Mouse (Mus musculus): ENCODE measurements around the gene Amotl2. TPM values are rescaled to one million over a fixed set of nuclear protein-coding genes. Genes with fewer than 3 reads are reported as not detected.
"Not testable (repeated sequence)": the region's sequence is repeated elsewhere in the genome, so short reads cannot be mapped to it uniquely, and the experiment has no call there.

Amotl2 gene
- polyA plus RNA-seq, 1 experiment = 17.8 TPM

DNA sequence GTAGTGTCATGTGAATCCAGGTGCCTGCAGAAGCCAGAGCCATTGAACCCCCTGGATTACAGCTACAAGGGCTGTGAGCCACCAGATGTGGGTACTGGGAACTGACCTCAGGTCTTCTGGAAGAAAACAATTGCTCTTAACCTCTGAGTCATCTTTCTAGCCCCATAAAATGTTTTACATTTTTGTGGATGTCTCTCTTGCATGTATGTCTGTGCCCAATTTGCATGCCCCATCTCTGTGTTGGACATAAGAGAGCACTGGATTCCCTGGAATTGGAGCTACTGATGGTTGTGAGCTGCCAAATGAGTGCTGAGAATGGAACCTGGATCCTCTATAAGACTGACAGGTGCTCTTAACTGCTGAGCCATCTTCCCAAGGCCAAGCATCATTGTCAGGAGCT, 36.8 kb downstream of the Amotl2 start:
- Histone ChIP-seq H3K4me3 (replicated peaks) (no peak overlapping the region), H3K27me3 (replicated peaks) (peaks cover 59% of the 10 kb centered on the region), H3K9me3 (no peaks in the 10 kb centered on the region), H3K36me3 (replicated peaks; ENCODE audit: low read length) (no peaks in the 10 kb centered on the region), H3K4me1 (peaks cover 10% of the 10 kb centered on the region)
- TF ChIP-seq GATA1 (IDR thresholded peaks at IDR 0.05; ENCODE audit: borderline replicate concordance, low read length) (no peak), FLI1 (IDR thresholded peaks at IDR 0.05; ENCODE audit: low read length) (no peak)

DNA sequence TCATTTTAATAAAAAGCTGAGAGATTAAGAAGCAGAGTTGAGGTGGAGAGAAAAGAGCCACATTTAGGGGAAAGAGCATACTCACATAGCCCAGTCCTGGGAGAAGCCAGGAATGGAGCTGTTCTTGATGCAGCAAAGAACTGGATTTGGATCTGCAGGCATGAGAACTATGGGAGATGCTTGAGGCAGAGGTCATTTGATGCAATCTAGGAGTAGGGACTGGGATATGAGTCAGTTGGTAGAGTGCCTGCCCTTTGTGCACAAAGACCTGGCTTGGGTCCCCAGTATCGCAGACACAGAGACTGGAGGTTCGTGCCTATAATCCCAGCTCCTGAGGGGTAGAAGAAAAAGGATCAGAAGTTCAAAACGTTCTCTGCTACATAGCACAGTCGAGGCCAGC, 38.7 kb downstream of the Amotl2 start:
- peaks cover 14% of the 10 kb centered on the region for H3K4me1 ChIP-seq
- no peak overlapping the region for H3K4me3 ChIP-seq (replicated peaks)
- no peaks in the 10 kb centered on the region for H3K36me3 ChIP-seq (replicated peaks; ENCODE audit: low read length)
- peaks cover 58% of the 10 kb centered on the region for H3K27me3 ChIP-seq (replicated peaks)
- TF ChIP-seq FLI1 (IDR thresholded peaks at IDR 0.05; ENCODE audit: low read length) (no peak), GATA1 (IDR thresholded peaks at IDR 0.05; ENCODE audit: borderline replicate concordance, low read length) (no peak)
- H3K9me3 ChIP-seq = no peaks in the 10 kb centered on the region

DNA sequence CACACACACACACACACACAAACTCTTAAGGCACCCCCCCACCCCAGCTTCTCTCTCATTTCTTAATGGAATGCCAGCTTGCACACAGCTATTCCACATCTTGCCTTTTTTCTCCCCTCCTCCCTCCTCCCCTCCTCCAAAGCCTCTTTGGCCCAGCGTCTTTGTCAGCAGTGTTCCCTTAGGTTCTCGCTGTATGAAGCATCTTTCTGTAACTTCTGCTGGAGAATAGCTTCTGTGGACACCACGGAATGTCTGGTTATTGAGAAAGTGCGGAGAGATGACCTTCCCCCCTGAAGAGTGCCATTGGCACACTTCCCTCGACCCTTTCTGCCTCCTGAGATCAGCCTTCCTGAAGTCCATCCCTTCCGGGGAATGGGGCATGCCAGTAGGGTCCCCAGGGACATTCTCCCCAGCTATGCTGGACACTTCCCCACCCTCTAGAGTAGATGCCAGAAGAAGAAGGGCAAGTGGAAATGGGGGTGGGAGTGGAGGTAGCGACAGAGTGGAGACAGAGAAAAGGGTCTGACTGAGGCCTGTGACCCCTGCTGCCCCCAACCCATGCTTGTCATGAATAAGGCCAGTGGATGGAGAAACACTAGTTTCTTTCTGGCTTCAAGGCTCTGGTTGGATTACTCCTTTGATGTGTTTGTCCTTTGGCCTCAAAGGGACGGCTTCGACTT, 39.3 kb downstream of the Amotl2 start:
- peaks cover 14% of the 10 kb centered on the region for H3K4me1 ChIP-seq
- no peak overlapping the region for H3K4me3 ChIP-seq (replicated peaks)
- H3K9me3 ChIP-seq = no peaks in the 10 kb centered on the region
- H3K27me3 ChIP-seq (replicated peaks) = peaks cover 58% of the 10 kb centered on the region
- H3K36me3 ChIP-seq (replicated peaks; ENCODE audit: low read length) = no peaks in the 10 kb centered on the region
- TF ChIP-seq FLI1 (IDR thresholded peaks at IDR 0.05; ENCODE audit: low read length) = no peak
- TF ChIP-seq GATA1 (IDR thresholded peaks at IDR 0.05; ENCODE audit: borderline replicate concordance, low read length) = no peak

DNA sequence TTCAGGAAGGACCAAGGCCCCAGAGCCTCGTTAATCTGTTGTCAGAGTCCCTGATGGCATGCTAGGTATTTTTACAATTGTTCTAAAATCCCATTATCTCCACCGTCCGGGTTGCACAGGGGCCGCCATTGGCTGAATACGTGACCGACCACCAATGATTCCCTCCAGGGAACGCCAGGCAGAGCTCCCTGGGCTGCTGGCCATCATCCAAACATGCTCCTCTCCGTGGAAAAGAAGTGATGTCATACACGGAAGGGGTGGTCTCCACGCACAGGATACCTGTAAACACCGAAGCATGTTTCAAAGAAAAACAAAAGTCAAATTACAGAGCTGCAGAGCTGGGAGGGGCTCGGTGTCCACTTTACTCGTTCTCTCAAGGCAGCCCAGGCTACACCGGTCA, 39.9 kb downstream of the Amotl2 start:
- Histone ChIP-seq H3K4me3 (replicated peaks) (no peak overlapping the region), H3K27me3 (replicated peaks) (peaks cover 64% of the 10 kb centered on the region), H3K9me3 (no peaks in the 10 kb centered on the region), H3K4me1 (peaks cover 14% of the 10 kb centered on the region), H3K36me3 (replicated peaks; ENCODE audit: low read length) (no peaks in the 10 kb centered on the region)
- TF ChIP-seq GATA1 (IDR thresholded peaks at IDR 0.05; ENCODE audit: borderline replicate concordance, low read length) (no peak), FLI1 (IDR thresholded peaks at IDR 0.05; ENCODE audit: low read length) (no peak)

DNA sequence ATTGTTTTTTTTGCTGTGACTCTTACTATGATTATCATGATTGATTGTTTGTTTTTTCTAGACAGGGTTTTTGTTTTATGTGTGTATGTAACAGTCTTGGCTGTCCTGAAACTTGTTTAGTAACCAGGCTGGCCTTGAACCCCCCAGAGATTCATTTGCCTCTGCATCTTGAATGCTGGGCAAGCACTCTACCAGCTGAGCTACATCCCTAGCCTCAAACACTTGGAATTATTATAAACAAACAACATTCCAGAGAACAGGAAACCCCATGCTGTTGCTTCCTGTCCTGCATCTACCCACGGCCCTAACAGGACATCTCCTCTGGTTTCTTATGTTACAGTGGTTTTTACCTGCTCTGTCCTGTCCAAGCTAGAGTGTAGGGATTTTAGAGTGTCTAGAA, 42.4 kb downstream of the Amotl2 start:
- TF ChIP-seq GATA1 (IDR thresholded peaks at IDR 0.05; ENCODE audit: borderline replicate concordance, low read length) = no peak
- no peak for TF ChIP-seq FLI1 (IDR thresholded peaks at IDR 0.05; ENCODE audit: low read length)
- Histone ChIP-seq H3K4me1 (peaks cover 12% of the 10 kb centered on the region), H3K4me3 (replicated peaks) (no peak overlapping the region), H3K9me3 (no peaks in the 10 kb centered on the region), H3K27me3 (replicated peaks) (peaks cover 66% of the 10 kb centered on the region), H3K36me3 (replicated peaks; ENCODE audit: low read length) (no peaks in the 10 kb centered on the region)

DNA sequence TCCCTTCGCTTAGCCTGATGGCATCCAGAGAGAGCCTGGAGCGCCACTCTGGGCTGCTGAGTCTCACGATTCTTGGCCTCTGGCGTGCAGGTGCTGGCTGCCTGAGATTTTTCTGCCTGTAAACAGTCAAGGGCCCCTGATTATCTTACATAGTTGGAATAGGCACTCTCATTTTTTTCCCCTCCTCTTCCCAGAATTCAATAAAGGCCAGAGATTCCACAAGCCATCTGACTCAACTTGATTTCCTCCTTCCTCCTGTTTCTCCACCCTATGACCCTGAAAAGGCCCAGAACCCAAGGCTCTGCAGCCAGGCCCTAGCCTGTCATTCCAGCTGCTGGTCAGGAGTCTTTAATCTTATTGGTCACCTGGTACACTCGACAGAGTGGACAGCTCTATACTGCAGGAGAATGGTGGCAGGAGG, 43.1 kb downstream of the Amotl2 start:
- TF ChIP-seq GATA1 (IDR thresholded peaks at IDR 0.05; ENCODE audit: borderline replicate concordance, low read length) (no peak), FLI1 (IDR thresholded peaks at IDR 0.05; ENCODE audit: low read length) (no peak)
- Histone ChIP-seq H3K4me1 (peaks cover 9% of the 10 kb centered on the region), H3K4me3 (replicated peaks) (no peak overlapping the region), H3K9me3 (no peaks in the 10 kb centered on the region), H3K27me3 (replicated peaks) (peaks cover 61% of the 10 kb centered on the region), H3K36me3 (replicated peaks; ENCODE audit: low read length) (no peaks in the 10 kb centered on the region)

DNA sequence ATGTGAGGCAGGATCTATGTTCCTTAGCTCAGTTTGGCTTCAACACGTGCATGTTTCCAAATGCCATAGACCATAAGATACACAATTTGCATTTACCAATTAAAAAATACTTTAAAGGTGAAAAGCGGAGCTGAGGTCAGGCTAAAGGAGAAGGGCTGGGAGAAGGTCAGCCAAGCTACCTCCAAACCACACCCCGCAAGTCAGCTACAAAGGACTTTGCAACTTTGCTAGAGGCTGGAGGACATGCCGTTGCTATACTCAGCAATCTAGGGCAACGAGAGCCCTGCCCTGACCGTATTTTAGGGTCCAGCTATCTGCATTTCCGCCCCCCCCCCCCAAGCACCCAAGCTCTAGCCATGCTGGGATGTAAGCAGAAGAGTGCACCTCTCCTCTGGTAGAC, 45.1 kb downstream of the Amotl2 start:
- no peaks in the 10 kb centered on the region for H3K9me3 ChIP-seq
- no peaks in the 10 kb centered on the region for H3K36me3 ChIP-seq (replicated peaks; ENCODE audit: low read length)
- peaks cover 47% of the 10 kb centered on the region for H3K27me3 ChIP-seq (replicated peaks)
- peaks cover 9% of the 10 kb centered on the region for H3K4me1 ChIP-seq
- no peak for TF ChIP-seq FLI1 (IDR thresholded peaks at IDR 0.05; ENCODE audit: low read length)
- no peak for TF ChIP-seq GATA1 (IDR thresholded peaks at IDR 0.05; ENCODE audit: borderline replicate concordance, low read length)
- H3K4me3 ChIP-seq (replicated peaks) = no peak overlapping the region

DNA sequence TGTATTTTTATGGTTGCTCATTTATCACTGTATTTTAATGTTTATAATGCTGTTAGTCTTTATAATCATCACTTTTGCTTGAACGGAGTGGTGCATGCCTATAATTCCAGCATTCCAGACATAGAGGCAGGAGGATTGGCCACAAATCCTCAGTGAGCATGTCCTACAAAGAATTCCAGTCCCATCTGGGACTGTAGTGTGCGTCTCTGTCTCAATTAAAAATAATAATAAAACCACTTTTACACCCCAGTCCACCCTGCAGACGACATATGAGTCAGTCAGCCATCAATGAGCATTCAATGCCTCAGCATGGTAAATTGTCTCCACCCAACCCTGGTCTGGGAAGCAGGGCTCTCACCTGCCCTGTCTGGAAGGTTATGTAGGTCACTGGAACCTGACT, 46.4 kb downstream of the Amotl2 start:
- Histone ChIP-seq H3K4me3 (replicated peaks) (no peak overlapping the region), H3K4me1 (peaks cover 12% of the 10 kb centered on the region), H3K9me3 (no peaks in the 10 kb centered on the region), H3K36me3 (replicated peaks; ENCODE audit: low read length) (no peaks in the 10 kb centered on the region), H3K27me3 (replicated peaks) (peaks cover 51% of the 10 kb centered on the region)
- no peak for TF ChIP-seq FLI1 (IDR thresholded peaks at IDR 0.05; ENCODE audit: low read length)
- TF ChIP-seq GATA1 (IDR thresholded peaks at IDR 0.05; ENCODE audit: borderline replicate concordance, low read length) = no peak

DNA sequence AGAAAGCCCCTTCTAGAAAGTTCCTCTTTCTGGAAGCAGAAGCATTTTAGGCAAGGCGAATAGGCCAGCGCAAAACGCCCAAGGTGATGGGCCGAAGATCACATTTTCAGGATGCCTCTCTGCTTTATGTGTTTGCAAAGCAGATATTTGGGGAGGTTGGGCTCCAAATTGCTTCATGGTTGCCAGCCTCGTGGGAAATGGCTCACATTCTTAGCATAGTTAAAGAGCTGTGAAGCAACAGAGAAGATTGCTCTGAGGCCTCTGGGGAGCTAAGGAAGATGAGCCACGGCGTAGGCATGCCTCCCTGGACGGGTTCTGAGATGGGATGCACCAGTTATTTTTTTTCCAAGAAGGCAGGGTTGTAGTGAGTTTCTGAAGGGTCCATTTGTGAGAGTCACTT, 47.0 kb downstream of the Amotl2 start:
- Histone ChIP-seq H3K9me3 (no peaks in the 10 kb centered on the region), H3K27me3 (replicated peaks) (peaks cover 52% of the 10 kb centered on the region), H3K36me3 (replicated peaks; ENCODE audit: low read length) (no peaks in the 10 kb centered on the region), H3K4me1 (peaks cover 12% of the 10 kb centered on the region), H3K4me3 (replicated peaks) (no peak overlapping the region)
- TF ChIP-seq GATA1 (IDR thresholded peaks at IDR 0.05; ENCODE audit: borderline replicate concordance, low read length) = no peak
- TF ChIP-seq FLI1 (IDR thresholded peaks at IDR 0.05; ENCODE audit: low read length) = no peak

DNA sequence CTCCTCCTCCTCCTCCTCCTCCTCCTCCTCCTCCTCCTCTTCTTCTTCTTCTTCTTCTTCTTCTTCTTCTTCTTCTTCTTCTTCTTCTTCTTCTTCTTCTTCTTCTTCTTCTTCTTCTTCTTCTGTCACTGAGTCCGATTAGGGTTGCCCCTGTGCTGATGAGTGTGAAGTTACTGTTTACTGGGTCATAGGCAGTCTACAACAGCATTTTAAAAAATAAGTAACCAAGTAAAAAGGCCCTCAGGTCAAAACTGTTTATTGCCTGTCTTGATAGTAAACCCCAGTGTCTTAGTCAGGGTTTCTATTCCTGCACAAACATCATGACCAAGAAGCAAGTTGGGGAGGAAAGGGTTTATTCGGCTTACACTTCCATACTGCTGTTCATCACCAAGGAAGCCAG, 48.1 kb downstream of the Amotl2 start:
- not testable (repeated sequence) for H3K9me3 ChIP-seq; H3K36me3 ChIP-seq (replicated peaks; ENCODE audit: low read length); H3K4me3 ChIP-seq (replicated peaks); H3K4me1 ChIP-seq
- H3K27me3 ChIP-seq (replicated peaks) = peaks cover 59% of the 10 kb centered on the region

DNA sequence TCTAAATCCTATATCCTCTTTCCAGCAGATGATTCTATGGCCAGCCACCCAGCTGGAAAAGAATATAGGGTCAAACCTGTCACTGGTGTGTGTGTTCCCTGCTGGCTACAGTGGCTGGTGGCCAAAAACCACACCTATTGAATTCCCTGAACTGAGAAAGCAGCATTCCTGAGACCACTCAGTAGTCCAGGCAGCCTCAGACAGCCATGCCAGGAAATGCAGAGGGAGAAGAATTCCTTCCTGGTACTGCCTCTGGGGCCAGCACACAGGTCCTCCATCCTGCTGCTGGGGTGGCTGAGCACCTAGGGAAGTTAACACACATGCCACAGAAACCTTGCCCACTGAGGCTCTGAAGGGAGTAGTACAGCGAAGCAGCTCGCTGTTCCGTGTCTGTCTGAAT, 50.3 kb downstream of the Amotl2 start:
- H3K36me3 ChIP-seq (replicated peaks; ENCODE audit: low read length) = no peaks in the 10 kb centered on the region
- H3K4me3 ChIP-seq (replicated peaks) = no peak overlapping the region
- peaks cover 50% of the 10 kb centered on the region for H3K27me3 ChIP-seq (replicated peaks)
- TF ChIP-seq FLI1 (IDR thresholded peaks at IDR 0.05; ENCODE audit: low read length) (no peak), GATA1 (IDR thresholded peaks at IDR 0.05; ENCODE audit: borderline replicate concordance, low read length) (no peak)
- H3K4me1 ChIP-seq = peaks cover 19% of the 10 kb centered on the region
- H3K9me3 ChIP-seq = no peaks in the 10 kb centered on the region

Measured in megakaryocyte, embryonic 14.5 days (primary cell).